Mouse (Mus musculus) bone marrow, adult 2 months (tissue): ENCODE results near the gene Pcdh15.

Source experiments
- CTCF ChIP-seq: fragments of 200-500 bp; IDR thresholded peaks from 2 replicates; pipeline ENCODE4 v1.5.1; 2011; ENCODE audit warnings: low read length, control low read depth; ENCODE audit not compliant: control insufficient read depth, insufficient read depth
- POLR2A ChIP-seq: fragments of 200-500 bp; IDR thresholded peaks from 2 replicates; pipeline ENCODE4 v1.6.1; 2011; ENCODE audit warnings: low read depth, mild to moderate bottlenecking, control low read depth, low read length, borderline replicate concordance; ENCODE audit not compliant: control insufficient read depth

- TF ChIP-seq CTCF (no peak), POLR2A (no peak)
Observed at GRCm38 (mm10) chr10:73823214-73823613, 724.1 kb downstream of the Pcdh15 start.
